ENCODE assay signal across 10 mouse cellular contexts in the genomic region with DNA sequence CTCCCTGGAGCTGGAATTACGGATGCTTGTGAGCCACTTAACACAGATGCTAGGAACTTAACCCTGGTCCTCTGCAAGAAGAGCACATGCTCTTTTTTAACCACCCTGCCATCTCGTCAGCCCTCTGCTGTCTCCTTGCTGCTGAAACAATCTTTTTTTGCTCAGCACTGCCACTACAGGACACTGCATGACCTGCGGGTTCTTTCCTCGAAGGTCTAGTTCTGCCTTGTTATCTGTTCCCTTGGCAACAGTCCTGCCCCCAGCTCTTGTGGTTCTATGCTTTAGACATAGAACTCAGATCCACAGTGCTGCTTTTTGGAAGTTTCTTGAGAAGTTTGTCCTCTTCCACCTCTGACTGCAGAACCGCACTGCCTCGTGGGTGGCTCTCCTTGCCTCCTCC.
A peak's percentile ranks its signal among the peaks of the same experiment; 100 is the strongest.
DNase-seq lines count a peak whose midpoint lies in the region; ATAC-seq and TF ChIP-seq lines count a peak whose summit lies in the region.
"Had no signal": no experiment of that assay in that cellular context is flagged by ENCODE, and none has a peak within 500 bp of the region (broad histone marks: within the 10 kb centered on the region; RNA-seq: fewer than 3 reads in every experiment).

No protein-coding gene starts in this region.

- no peak overlapping the region for H3K4me3 ChIP-seq in layer of hippocampus, adult 2 months
- H3K4me3 ChIP-seq: embryonic facial prominence, embryonic 12.5 days; neural tube, embryonic 12.5 days had no signal

- no peak for ATAC-seq in CD4-positive, CD25-positive, alpha-beta regulatory T cell, adult 4 months
- peak; percentile 90 for ATAC-seq in megakaryocyte progenitor cell, adult 5-6 weeks (replicated peaks; ENCODE audit: poor library complexity)

- intact Hi-C loops in left cerebral cortex, postnatal 10 days (cut with DNase I), result no loop called here

- TF ChIP-seq CTCF in layer of hippocampus, adult 2 months (conservative IDR thresholded peaks at IDR 0.05), result peak; percentile 34

- peak; percentile 18 for DNase-seq in CD4-positive, CD25-positive, alpha-beta regulatory T cell, adult 2 months (ENCODE audit: low read depth, low spot score)
- no peak for DNase-seq in layer of hippocampus, adult 2 months (ENCODE audit: low spot score in 2 of 2)
- DNase-seq in layer of hippocampus, adult 9-11 months, result no peak
- peak; percentile 67 for DNase-seq in brain, adult 2 months (ENCODE audit: low read depth, low spot score)
- DNase-seq in cerebellum, adult 8-10 months, result no peak
- no peak for DNase-seq in left cerebral cortex, postnatal 10 days (ENCODE audit: extremely low spot score in 1 of 2, low spot score in 2 of 2)

- H3K27ac ChIP-seq in layer of hippocampus, adult 2 months, result no peak overlapping the region
- H3K27ac ChIP-seq: embryonic facial prominence, embryonic 12.5 days; neural tube, embryonic 12.5 days had no signal

Comparison
In these comparisons a context has a peak if more than half of its experiments do, and no peak if none do; other contexts are left out.
1. DNase-seq: peak in CD4-positive, CD25-positive, alpha-beta regulatory T cell, adult 2 months (single experiment) and brain, adult 2 months (single experiment); none in layer of hippocampus, adult 2 months (0 of 2), layer of hippocampus, adult 9-11 months (single experiment), cerebellum, adult 8-10 months (single experiment) and left cerebral cortex, postnatal 10 days (0 of 2).